Mouse (Mus musculus) c-Kit-positive CD71-positive TER-119-negative erythroid progenitor cells, embryonic 14.5 days (primary cell): ENCODE measurements at regions not wholly inside any gene's neighbourhood (a gene's known extent, or its start where the extent isn't known, plus 50 kb on each side); places are given as distances from the start of the nearest gene placed in this dataset.

Experiments used
- DNase-seq: peaks from one replicate; pipeline ENCODE4 v3.0.0-alpha.2; 2013; ENCODE audit warnings: low read depth

GRCm38 (mm10) chr4:24154418-24154817 lies 341.8 kb upstream of the Mms22l start:
- DNase-seq: peak; percentile 4

- DNase-seq: no peak
These were observed 322.5 kb upstream of the Mms22l start for GRCm38 (mm10) chr4:24173750-24174149.

GRCm38 (mm10) chr4:24213262-24214036 lies 282.8 kb upstream of the Mms22l start:
- DNase-seq: no peak

GRCm38 (mm10) chr4:24214037-24214362 lies 282.3 kb upstream of the Mms22l start:
- DNase-seq: no peak

GRCm38 (mm10) chr4:24218383-24218934 lies 277.8 kb upstream of the Mms22l start:
- no peak for DNase-seq

GRCm38 (mm10) chr4:24219074-24219497 lies 277.2 kb upstream of the Mms22l start:
- no peak for DNase-seq

- no peak for DNase-seq
These were observed 276.7 kb upstream of the Mms22l start for GRCm38 (mm10) chr4:24219583-24219982.

- no peak for DNase-seq
These were observed 251.1 kb upstream of the Mms22l start for GRCm38 (mm10) chr4:24245124-24245523.

- no peak for DNase-seq
These were observed 247.9 kb upstream of the Mms22l start for GRCm38 (mm10) chr4:24248142-24249054.

GRCm38 (mm10) chr4:24249243-24249970 lies 246.8 kb upstream of the Mms22l start:
- DNase-seq: peak; percentile 7

GRCm38 (mm10) chr4:24278154-24278553 lies 218.1 kb upstream of the Mms22l start:
- no peak for DNase-seq
